Mouse (Mus musculus) CD4-positive, CD25-positive, alpha-beta regulatory T cell, adult 2 months (primary cell): ENCODE data around the gene Sipa1l1.
A peak's percentile ranks its signal among the peaks of the same experiment; 100 is the strongest.

Experiments used
- DNase-seq: peaks from one replicate; pipeline ENCODE4 v3.0.0-alpha.2; 2012; ENCODE audit warnings: low read depth, low spot score

The Sipa1l1 gene

DNA sequence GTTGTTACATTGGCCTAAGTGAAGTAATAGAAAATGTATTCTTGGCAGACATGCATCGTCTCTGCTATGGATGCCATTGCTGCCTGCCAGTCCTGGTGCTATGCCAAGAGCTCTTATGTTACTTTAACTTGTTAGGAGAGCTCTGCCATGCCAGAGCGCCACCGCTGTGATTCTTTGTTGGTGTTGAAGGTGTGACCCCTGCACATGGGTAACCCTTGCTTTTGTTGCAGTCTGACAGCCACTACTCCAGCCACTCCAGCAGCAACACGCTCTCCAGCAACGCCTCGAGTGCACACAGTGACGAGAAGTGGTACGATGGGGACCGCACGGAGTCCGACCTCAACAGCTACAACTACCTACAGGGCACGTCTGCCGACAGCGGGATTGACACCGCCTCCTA, 255.7 kb downstream of the Sipa1l1 start:
- no peak for DNase-seq

DNA sequence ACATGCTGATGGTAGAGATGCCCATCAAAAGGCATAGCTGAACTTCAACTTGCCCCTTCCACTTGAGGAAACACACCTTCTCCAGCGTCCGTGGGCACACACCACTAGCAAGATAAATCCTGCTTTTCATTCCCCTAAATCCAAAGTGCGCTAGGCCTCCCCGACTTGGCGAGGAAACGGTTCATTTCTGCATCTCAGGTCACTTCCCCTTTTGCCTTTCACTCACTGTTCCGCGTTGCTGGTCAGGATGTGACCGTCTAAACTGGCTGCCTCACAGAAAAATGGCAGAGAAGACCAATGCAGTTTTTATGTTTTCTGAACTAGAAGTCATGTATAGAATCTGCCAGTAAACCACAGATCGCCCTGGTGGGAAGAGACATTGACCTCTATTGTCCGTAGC, 256.7 kb downstream of the Sipa1l1 start:
- no peak for DNase-seq

DNA sequence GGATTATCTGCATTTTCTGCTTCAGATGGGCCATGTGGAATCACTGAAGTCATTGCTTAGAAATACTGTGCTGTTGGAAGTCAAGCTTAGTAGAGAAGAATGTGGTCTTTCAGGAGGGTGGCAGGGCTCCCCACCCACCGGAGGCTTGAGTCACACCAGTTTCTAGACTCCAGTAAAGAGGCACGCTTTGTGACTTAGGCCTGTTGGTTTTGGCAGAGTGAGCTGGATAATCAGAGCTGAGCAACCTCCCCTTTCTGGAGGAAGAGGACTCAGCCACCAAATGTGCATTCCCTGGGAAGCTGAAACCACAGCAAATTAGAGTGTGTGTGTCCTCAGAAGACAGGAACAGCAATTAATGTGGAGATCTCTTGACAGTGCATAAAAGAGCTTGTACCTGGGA, 258.3 kb downstream of the Sipa1l1 start:
- DNase-seq = no peak

DNA sequence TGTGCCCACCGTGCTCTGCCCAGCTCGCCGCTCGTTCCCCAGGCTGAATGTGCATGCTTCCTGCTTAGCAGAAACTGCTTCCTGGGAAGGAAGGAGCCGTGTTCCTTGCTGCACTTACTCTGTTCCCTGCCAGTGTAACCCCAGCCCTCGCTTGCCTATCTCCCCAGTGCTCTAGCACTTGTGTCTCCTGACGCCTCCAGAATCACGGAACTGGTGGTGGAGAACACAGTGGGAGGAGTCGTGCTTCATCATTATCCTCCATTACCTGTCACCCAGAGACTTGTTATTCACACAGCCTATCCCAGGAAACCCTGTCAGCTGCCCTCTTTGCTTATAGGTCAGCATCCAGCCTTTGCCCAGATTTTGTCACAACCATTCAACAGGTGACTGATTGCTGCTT, 259.3 kb downstream of the Sipa1l1 start:
- DNase-seq = no peak

DNA sequence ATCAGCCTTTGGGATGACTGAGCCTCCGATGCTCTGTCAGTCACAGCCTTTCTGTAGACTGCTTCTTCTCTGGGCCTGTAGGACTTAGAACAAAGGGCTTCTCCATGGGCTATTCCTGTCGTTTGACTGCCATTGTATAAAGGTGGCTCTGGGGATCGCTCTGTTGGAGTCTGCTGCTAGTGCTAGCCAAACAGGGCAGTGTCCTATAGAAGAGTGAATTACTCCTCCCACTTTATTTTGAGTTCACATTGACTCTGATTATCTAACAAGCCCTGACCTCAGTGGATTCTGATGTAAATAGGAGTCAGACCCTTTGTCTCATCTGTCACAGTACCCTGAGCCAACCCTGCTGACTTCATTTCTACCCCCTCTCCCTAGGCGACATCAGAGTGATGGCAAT, 264.2 kb downstream of the Sipa1l1 start:
- DNase-seq = no peak

DNA sequence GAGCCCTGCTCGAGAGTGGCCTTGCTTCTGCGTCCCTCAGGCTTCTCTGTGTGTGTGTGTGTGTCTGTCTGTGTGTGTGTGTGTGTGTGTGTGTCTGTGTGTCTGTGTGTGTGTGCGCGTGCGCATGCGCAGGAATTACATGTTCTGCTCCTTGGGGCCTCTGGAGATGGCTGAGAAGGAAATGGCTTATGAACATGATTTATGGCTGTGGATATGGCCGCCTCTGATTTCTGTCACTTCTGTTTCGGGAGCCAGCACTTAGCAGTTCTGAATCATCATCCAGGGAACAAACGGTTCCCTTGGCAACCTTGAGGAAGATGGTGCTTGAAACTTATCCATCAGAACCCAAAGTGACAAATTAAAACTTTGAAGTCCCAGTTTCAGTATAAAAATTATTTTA, 265.5 kb downstream of the Sipa1l1 start:
- no peak for DNase-seq

DNA sequence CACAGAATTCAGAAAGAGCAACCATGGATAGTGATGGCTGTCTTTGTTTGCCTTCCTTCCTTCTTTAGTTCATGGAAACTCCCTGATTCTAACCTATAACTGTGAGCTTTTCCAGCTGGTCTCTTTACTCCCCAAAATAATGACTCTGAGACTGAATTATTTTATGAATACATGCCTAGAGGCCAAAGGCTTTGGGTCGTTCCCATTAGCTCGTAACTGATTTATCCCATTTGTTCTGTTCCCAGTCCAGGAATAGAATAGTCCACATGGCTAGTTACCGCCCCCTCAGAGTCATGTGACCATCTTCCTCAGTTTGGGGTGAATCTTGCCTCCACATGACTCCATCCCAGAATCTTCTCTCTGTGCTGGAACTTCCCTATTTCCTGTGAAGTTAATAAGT, 272.4 kb downstream of the Sipa1l1 start:
- DNase-seq = no peak

DNA sequence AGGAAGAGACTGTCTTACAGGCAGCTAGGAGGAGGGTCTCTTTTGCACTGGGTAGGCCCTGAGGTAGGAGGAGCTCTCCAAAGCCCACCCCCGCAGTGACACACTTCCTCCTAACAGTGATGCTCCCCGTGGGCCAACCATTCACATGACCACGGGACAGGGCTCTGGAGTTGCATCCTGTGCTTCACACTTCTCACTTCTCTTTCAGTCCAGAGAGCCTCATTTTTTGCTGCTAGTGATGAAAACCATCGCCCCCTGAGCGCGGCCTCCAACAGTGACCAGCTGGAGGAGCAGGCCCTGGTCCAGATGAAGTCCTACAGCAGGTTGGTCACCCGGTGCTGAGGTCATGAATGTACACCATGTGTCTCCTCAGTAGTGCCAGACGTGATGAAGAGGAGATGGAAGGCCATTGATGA, 277.5 kb downstream of the Sipa1l1 start:
- no peak for DNase-seq

DNA sequence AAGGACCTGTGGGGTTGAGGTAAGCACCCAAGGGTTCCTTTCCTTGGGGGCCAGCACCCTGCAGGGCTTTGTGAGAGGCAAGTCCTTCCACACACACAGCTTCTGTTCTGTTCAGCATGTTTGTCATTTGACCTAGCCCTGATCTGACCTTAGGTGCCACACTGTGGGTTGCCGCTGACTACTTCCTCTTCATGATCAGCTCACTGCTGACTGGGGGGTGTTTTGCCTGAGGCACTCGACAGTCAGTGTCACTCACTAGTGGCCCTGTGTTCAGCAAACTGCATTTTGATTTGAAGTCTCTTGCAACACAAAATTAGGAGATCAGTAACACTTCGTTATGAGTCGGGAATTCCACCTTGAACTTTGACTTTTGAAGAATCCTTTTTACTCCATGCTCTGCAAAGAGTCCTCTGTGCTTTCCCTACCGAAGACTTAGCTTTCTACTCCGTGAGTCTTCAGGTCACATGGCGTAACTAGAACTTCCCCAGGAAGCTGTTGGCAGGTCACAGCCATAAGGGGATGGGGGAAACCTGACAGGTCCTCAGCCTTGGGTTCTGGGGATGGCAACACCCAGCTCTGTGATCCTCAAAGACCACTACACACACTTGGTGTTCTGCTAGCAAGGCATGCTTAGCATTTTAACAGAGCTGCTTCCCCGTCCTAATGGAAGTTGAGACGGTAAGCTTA, 279.2 kb downstream of the Sipa1l1 start:
- DNase-seq = no peak

DNA sequence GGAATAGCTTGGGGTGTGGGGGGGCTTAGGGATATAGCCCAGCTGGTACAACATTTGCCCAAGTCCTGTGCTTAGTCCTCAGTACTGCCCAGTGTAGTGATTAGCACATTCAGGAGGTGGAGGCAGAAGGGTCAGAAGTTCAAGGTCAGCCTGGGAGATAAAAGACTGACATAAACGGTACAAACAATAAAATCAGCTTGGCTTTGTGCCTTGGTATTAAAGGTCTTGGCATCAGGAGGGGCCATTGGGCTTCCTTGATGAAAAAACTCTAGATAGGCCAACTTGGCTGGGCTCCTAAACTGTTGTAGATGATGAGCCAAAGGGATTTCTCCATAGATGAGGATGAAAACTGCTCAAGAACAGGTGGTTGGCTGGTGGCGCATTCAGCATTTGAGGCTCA, 283.3 kb downstream of the Sipa1l1 start:
- DNase-seq = no peak

DNA sequence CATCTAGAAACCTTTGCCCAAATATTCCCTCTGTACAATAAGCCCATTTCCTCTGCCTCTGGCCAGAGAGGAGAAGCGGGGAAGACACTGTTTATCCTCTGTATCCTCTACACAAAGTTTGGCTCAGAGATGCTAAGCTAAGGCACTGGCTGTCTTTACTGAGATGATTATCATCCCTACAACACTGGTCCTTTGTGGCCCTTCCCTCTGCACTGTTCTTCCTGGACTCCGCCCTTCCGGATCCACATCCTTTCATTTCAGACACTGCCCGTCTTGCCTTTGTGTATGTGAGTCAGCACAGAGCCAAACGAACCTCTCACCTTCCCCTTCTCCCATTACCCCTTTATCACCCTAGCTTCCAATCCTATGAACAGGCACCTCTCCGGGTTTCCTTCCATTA, 285.3 kb downstream of the Sipa1l1 start:
- DNase-seq = no peak

DNA sequence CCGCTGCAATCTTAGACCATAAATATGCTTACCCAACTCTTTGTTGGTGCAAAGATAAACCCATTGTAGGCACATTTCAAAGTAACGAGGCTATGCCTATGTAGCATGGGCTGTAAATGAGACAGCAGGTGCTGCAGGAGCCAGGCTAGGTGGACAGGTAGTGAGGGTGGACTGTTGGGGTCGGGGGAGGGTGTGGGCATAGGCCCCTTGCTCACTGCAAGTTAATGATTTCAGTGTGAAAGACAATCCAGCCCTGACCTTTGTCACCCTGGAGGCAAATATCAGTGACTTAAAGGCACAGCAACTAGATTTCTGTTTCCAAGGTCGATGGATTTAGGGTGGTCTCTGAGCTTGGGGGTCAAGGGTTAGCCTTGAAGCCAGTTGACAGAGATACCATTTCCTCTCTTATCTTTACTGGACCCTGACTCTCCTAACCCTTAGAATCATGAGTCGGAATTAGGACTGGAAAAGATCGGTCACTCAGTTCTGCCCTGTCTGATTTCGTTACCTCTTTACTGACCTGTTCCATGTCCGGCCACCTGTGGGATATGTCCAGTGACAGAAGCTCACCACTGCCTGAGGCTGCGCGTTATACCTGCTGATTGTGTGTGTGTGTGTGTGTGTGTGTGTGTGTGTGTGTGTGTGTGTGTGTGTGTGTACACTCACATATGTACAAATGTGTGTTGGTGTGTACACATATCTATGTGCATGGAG, 286.7 kb downstream of the Sipa1l1 start:
- DNase-seq = no peak

DNA sequence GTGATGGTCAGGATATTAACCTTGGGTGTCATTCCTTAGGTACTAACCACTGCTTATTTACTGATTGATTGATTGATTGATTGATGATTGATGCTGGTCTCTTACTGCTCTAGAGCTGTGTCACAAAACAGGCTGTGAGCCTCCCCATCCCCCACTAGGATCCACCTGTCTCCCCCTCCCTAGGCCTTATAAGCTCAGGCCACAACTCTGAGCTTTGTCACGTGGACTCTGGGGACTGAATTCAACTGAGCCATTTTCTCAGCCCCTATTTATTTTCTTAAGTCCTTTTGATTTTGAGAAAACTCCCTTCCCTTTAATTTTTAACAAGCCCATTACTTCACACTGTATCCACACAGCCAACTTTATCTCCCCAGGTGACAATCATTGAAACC, 287.3 kb downstream of the Sipa1l1 start:
- DNase-seq = no peak

DNA sequence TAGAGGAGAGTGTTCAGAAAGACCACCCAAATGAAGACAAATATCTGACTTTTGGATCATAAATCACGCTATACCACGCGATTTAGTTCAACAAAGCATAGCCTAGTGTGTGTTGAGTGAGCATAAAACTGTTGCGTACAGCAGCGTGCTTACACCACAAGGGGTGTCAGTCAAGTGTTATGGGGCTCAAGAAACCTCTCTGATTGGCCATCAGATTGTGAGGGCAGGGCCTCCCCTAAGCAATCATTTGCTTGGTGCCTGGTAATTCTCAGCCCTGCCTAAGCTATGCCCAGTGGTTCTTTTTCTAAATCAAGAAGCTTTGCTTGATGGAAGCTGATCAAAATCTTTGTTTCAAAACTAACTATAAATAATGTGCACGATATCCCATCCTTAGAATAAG, 288.5 kb downstream of the Sipa1l1 start:
- no peak for DNase-seq

DNA sequence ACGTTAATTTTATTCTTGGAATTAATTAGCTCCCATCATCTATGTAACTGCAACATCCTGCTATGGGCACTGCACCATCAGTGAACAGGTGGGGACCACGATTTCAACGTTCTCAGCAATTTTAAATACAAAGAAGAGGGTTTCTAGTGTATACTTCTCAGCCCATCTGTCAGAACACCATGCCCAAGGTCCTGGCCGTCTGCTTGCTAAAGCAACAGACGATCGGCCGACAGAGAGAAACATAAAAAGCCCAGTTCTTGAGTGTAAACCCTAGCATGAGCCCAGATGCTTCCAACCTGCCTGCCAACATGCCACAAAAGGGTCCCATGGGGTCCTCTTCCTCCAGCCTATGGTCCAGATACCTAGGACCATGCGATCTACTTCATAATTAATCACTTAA, 288.9 kb downstream of the Sipa1l1 start:
- no peak for DNase-seq

DNA sequence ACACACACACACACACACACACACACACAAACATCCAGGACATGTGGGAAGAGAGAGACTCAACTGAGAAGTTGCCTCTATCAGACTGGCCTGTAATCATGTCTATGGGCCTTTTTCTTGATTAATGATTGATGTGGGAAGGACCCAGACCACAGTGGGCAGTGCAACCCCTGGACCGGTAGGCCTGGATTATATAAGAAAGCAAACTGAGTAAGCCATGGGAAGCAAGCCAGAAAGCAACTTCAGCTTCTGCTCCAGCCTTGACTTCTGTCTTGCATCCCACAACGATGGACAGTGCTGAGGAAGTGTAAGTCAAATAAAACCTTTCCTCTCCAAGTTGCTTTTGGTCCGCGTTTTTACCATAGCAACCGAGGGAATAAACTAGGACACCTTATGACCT, 298.1 kb downstream of the Sipa1l1 start:
- DNase-seq = no peak

DNA sequence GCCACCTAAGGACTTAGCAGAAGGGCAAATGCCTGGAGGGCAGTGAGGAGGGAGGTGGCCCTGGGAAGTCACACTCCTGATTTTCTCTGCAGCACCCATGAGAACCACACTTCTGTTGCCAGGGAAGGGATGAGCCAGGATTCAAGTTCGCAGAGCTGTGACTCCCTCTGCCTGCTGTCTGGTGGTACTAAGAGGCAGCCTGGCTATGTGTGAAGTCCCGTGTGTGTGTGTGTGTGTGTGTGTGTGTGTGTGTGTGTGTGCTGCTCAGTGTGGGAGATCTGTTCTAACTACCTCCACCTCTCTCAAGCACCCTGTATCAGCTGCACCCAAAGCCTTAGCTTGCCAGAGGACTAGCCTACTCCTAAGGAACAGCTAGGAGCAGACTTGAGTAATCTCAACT, 298.5 kb downstream of the Sipa1l1 start:
- DNase-seq = no peak

DNA sequence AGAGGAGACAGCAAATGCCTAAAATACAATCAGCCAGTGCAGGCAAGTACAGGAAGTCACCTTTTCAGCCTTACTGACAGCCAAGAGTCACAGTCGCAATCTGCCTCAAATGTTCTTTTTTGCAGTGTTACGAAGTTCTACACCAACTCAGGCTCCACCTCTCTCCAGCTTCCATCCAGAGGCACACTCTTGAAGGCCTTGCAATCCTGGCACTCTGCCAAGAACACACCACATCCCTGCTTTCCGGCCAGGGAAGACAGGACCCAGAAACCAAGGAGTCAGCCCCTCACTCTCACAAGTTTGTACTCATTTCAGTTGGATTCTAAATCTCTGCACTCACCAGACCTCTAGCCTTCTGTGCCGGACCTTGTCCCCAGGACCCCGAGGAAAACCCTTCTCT, 299.3 kb downstream of the Sipa1l1 start:
- DNase-seq = peak; percentile 20

DNA sequence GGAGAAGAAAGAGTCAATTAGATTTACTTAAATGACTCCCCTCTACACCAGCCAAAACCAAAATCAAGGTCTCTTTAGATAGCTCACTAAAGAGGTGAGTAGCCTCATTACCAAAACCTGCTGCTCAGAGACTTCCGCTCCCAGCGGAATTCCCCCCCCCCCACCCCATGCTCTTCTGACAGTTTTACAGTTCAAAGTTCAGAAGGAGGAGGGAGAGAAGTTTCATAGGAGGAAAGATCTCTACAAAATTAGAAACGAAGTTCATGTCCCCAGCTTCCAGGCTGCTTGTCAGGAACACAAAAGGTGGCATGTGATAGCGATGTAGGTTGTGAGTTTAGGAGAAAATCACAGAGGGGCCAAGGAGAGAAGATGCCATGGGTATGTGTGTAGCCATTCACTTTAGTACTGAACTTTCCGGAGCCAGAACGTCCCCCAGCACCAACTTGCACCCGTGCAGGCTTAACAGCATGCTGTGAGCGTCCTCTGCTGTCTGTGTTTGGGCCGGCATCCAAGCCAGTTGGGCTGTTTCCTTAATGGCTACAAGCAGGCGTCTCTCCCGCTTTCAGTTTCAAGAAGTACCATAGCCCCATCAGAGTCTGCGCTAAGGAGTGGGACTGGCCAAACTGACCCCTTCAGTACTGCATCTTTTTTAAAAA, 300.7 kb downstream of the Sipa1l1 start:
- peak; percentile 90 for DNase-seq

DNA sequence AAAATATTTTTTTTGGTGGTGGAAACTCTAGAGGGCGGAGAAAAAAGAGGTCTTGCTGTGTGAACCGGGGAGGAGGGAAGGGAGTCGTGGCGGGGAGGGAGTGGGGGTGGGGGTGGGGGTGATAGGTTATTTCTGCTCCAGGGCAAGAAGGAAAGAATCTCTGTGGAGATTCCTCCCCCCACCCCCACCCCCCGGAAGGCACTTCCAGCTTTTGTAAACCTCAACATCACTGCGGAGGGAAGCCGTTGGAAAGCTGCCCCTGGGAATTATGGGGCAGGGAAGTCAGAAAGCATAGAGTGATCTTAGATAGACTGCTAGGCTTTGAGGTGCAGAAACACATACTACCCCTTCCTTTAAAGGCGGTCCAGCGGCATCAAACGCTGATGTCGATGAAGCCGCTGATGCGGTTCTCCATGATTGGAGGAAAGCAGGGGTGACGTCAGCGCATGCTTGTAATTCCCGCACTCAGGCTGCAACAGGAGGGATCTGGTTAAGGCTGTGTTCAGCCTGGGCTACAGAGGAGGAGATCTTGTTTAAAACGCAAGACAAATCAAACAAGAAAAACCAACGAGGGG, 301.3 kb downstream of the Sipa1l1 start:
- peak; percentile 87 for DNase-seq

DNA sequence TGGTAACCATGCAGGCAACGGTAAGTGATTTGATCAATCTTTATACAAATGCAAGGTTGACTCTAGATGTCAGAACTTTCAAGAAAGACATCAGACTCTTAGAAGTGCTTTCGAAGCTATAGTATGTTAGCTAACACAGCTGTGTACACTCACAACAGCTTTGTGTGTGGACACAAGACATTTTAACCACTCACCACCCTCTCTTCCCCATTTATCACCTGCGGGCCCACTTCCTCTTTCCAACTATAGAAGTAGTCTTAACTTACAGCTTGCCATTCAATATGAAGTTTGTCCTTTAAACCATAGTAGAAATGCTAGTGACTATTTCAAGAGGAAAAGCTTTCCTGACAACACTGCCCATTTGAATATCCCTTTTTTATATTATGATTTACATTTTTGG, 303.7 kb downstream of the Sipa1l1 start:
- DNase-seq = no peak

DNA sequence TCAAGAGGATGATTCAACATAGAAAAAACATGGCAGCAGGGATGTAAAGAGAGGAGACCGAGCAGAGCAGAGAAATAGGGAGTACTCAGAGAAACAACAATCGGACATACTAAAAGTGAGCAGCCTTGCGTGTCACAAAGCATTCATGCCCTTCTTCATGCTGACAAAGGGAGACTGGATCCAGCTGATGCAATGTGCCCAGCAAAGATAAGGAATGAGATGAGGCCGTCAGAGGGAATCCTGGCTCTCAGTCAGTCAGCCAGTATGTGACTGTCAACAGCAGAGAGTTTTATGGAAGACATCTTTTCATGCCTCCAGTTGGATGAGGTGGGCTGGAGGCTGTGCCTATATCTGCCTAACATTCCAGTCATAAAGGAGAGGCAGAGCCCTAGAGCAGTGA, 304.1 kb downstream of the Sipa1l1 start:
- DNase-seq = no peak

DNA sequence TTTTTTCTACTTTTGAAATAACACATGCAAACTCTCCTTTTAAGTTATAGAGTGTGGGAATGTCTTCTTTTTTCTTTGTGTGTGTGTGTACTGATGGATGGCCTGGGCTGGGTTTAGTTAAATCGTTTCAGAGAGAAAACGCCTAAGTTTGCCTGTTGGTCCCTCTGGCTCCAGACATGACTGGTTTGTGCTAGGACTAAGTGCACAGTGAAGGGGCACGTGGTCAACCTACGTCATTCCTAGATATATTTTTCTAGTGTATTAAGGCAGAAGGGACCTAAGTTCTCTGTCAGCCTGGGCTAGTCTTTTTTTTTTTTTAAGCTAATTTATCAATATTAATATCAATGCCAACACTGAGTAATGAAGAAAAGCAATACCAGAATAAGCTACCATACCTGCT, 305.3 kb downstream of the Sipa1l1 start:
- no peak for DNase-seq
